Mouse (Mus musculus) liver, embryonic 14.5 days (tissue): ENCODE measurements at regions not wholly inside any gene's neighbourhood (a gene's known extent, or its start where the extent isn't known, plus 50 kb on each side); places are given as distances from the start of the nearest gene placed in this dataset.

Experiments
- ATAC-seq: fragments of 200-750 bp; cut with Nextera tagmentation; 2 replicates; pipeline ENCODE4 v1.8.0; 2017; ENCODE audit warnings: moderate number of reproducible peaks, mild to moderate bottlenecking, moderate library complexity; ENCODE audit not compliant: insufficient read depth
- DNase-seq, 3 experiments: peaks; one replicate each; pipeline ENCODE4 v3.0.0-alpha.2; 2012 to 2013; ENCODE audit warnings: low read depth in 3 of 3, low spot score in 3 of 3
- H3K27ac ChIP-seq: fragments of 300-500 bp; sonication (generic); 2 replicates; pipeline ENCODE4 v1.5.1; 2014; ENCODE audit warnings: moderate library complexity, mild to moderate bottlenecking, control low read depth, inconsistent platforms
- H3K27me3 ChIP-seq: fragments of 300-500 bp; sonication (generic); 2 replicates; pipeline ENCODE4 v1.6.1; 2014; ENCODE audit warnings: mild to moderate bottlenecking, low read length, moderate library complexity; ENCODE audit not compliant: control insufficient read depth, insufficient read depth
- H3K36me3 ChIP-seq: fragments of 300-500 bp; sonication (generic); replicated peaks from 2 replicates; pipeline ENCODE4 v1.6.1; 2014; ENCODE audit warnings: low read depth; ENCODE audit not compliant: control insufficient read depth, insufficient read depth
- H3K4me1 ChIP-seq, 2 experiments: fragments of 200-500 bp in 1 of 2; fragments of 300-500 bp in 1 of 2; sonication (generic) in 1 of 2; replicated peaks; 2 replicates each; pipeline ENCODE4 v1.6.1; 2012 to 2014; ENCODE audit warnings: antibody characterized with exemption in 1 of 2, inconsistent platforms in 1 of 2, low read length in 1 of 2; ENCODE audit not compliant: control insufficient read depth in 2 of 2, insufficient read depth in 2 of 2
- H3K4me2 ChIP-seq: fragments of 300-500 bp; sonication (generic); 2 replicates; pipeline ENCODE4 v1.6.1; 2014; ENCODE audit warnings: low read depth, mild to moderate bottlenecking, control low read depth, moderate library complexity
- H3K4me3 ChIP-seq, 2 experiments: fragments of 200-500 bp in 1 of 2; fragments of 300-500 bp in 1 of 2; sonication (generic) in 1 of 2; 2 replicates each; pipeline ENCODE4 v1.5.1; 2012 to 2014; ENCODE audit warnings: low read depth in 2 of 2, low read length in 2 of 2, mild to moderate bottlenecking in 2 of 2, control low read depth in 1 of 2, inconsistent platforms in 1 of 2, moderate library complexity in 1 of 2; ENCODE audit not compliant: insufficient read depth in 1 of 2
- H3K9ac ChIP-seq: fragments of 300-500 bp; sonication (generic); replicated peaks from 2 replicates; pipeline ENCODE4 v1.6.1; 2014; ENCODE audit warnings: mild to moderate bottlenecking, control low read depth, moderate library complexity
- H3K9me3 ChIP-seq: fragments of 300-500 bp; sonication (generic); 2 replicates; pipeline ENCODE4 v1.6.1; 2016; ENCODE audit warnings: low read length, mixed read lengths; ENCODE audit not compliant: control insufficient read depth
- CTCF ChIP-seq: IDR thresholded peaks from 2 replicates; pipeline ENCODE4 v1.5.1; 2016; ENCODE audit warnings: antibody characterized with exemption, low read depth, control low read depth
- EP300 ChIP-seq: IDR thresholded peaks from 2 replicates; pipeline ENCODE4 v1.6.1; 2016; ENCODE audit warnings: antibody characterized with exemption, low read depth
- WGBS: fragments of 180-500 bp; shearing (Covaris S2); extraction: QIAGEN DNeasy Blood & Tissue Kit; methylation state at CpG from one replicate; pipeline ENCODE4 v1.1.7; 2014; ENCODE audit not compliant: insufficient replicate concordance; 5-methylcytosine and 5-hydroxymethylcytosine counted together

- no peak for DNase-seq
- Histone ChIP-seq H3K9ac (no peak overlapping the region), H3K36me3 (no peaks in the 10 kb centered on the region), H3K4me1 (no peaks in the 10 kb centered on the region), H3K27ac (no peak overlapping the region), H3K4me3 (no peak overlapping the region), H3K27me3 (no peaks in the 10 kb centered on the region), H3K9me3 (no peaks in the 10 kb centered on the region), H3K4me2 (no peak overlapping the region)
- TF ChIP-seq EP300 (no peak), CTCF (no peak)
- ATAC-seq: no peak; the same call in 1 of the 2 replicates
Observed at GRCm38 (mm10) chr4:38461473-38462194, 988.5 kb upstream of the 1700009N14Rik start.

- no peak for ATAC-seq
- Histone ChIP-seq H3K9ac (no peak overlapping the region), H3K4me2 (no peak overlapping the region), H3K4me1 (no peaks in the 10 kb centered on the region), H3K9me3 (no peaks in the 10 kb centered on the region), H3K27me3 (no peaks in the 10 kb centered on the region), H3K36me3 (no peaks in the 10 kb centered on the region), H3K27ac (no peak overlapping the region), H3K4me3 (no peak overlapping the region)
- WGBS: 43% methylated on average over 2 of the region's 2 CpGs
- no peak for DNase-seq
- no peak for TF ChIP-seq EP300
- no peak for TF ChIP-seq CTCF
Observed at GRCm38 (mm10) chr4:38498271-38498670, 951.8 kb upstream of the 1700009N14Rik start.

DNA sequence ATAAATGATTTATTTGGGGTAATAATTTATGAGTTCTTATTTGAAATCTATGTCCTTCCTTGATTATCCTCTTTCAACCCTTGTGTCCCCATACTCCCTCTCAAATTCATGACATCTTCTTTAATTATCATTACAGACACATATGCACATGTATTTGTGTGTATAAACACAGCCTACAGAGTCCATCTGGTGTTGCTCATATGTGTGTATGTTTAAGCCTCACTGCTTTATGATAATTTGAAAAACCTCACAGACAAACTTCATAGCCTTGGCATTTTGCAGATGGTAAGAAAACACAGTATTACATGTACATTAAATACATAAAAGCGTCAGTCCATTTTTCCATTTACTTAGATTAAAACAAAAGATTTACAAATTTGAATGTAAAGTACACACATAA lies 944.2 kb upstream of the 1700009N14Rik start:
- H3K9ac ChIP-seq: no peak overlapping the region
- TF ChIP-seq CTCF (no peak), EP300 (no peak)
- no peak overlapping the region for H3K27ac ChIP-seq
- DNase-seq: no peak
- no peak overlapping the region for H3K4me3 ChIP-seq
- ATAC-seq: no peak
- no peaks in the 10 kb centered on the region for H3K4me1 ChIP-seq
- H3K36me3 ChIP-seq: no peaks in the 10 kb centered on the region
- H3K4me2 ChIP-seq: no peak overlapping the region
- 62% methylated on average over 1 of the region's 1 CpGs for WGBS
- no peaks in the 10 kb centered on the region for H3K9me3 ChIP-seq
- no peaks in the 10 kb centered on the region for H3K27me3 ChIP-seq

- TF ChIP-seq CTCF (no peak), EP300 (no peak)
- no peaks in the 10 kb centered on the region for H3K4me1 ChIP-seq
- H3K9ac ChIP-seq: no peak overlapping the region
- no peaks in the 10 kb centered on the region for H3K27me3 ChIP-seq
- no peak for DNase-seq
- H3K9me3 ChIP-seq: no peaks in the 10 kb centered on the region
- no peak overlapping the region for H3K27ac ChIP-seq
- 73% methylated on average over 3 of the region's 3 CpGs for WGBS
- no peak overlapping the region for H3K4me3 ChIP-seq
- H3K36me3 ChIP-seq: no peaks in the 10 kb centered on the region
- ATAC-seq: no peak
- no peak overlapping the region for H3K4me2 ChIP-seq
Observed at GRCm38 (mm10) chr4:38507202-38507601, 942.9 kb upstream of the 1700009N14Rik start.

DNA sequence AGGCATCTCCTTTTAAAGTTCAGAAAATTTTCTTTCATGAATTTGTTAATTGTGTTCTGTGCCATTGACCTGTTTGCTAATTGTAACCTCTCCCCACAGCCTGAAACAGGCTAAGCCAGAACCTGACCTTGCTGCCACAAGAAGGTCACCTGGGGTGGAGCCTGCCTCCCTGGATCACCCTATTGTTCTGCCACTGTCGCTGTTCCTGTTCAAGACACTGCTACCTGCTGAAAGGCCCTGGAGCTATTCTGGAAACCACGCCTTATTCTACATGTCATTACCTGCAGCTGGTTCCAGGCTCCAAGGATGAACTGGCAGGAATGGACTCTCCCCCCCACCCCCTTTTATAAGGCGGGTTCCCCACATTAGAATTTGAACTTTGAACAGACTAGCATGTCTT lies 931.0 kb upstream of the 1700009N14Rik start:
- Histone ChIP-seq H3K4me1 (no peaks in the 10 kb centered on the region), H3K9ac (no peak overlapping the region), H3K27me3 (no peaks in the 10 kb centered on the region), H3K4me3 (no peak overlapping the region), H3K36me3 (no peaks in the 10 kb centered on the region), H3K27ac (no peak overlapping the region), H3K9me3 (no peaks in the 10 kb centered on the region), H3K4me2 (no peak overlapping the region)
- 41% methylated on average over 3 of the region's 3 CpGs for WGBS
- no peak for TF ChIP-seq CTCF
- no peak for TF ChIP-seq EP300
- no peak for ATAC-seq
- no peak for DNase-seq
